16 mouse cellular contexts compared by ENCODE assay signal in genomic region chr8:93698508-93698907, GRCm38 (mm10).
"Had no signal": no experiment of that assay in that cellular context is flagged by ENCODE, and none has a peak within 500 bp of the region (broad histone marks: within the 10 kb centered on the region; RNA-seq: fewer than 3 reads in every experiment).

No protein-coding gene starts in this region.

- H3K4me3 ChIP-seq: neural tube, embryonic 13.5 days; neural tube, embryonic 15.5 days; stomach, embryonic 15.5 days had no signal

- H3K27ac ChIP-seq: neural tube, embryonic 13.5 days; neural tube, embryonic 15.5 days; stomach, embryonic 15.5 days; stomach, postnatal 0 days had no signal

- H3K4me1 ChIP-seq: neural tube, embryonic 13.5 days; neural tube, embryonic 15.5 days; stomach, embryonic 15.5 days had no signal

- H3K9me3 ChIP-seq: neural tube, embryonic 13.5 days; neural tube, embryonic 15.5 days; stomach, embryonic 15.5 days had no signal

- H3K36me3 ChIP-seq: neural tube, embryonic 13.5 days; neural tube, embryonic 15.5 days; stomach, embryonic 15.5 days had no signal

- H3K4me2 ChIP-seq: neural tube, embryonic 13.5 days; neural tube, embryonic 15.5 days; stomach, embryonic 15.5 days had no signal

- DNase-seq: retina, postnatal 1 day; right cerebral cortex, adult 18-20 months; right cerebral cortex, postnatal 14 days; right cerebral cortex, postnatal 25 days; right cerebral cortex, postnatal 4 days; spleen, adult 18-20 months; thymus, adult 18-20 months; thymus, adult 2 months; thymus, postnatal 14 days; thymus, postnatal 25 days; thymus, postnatal 36 days; thymus, postnatal 4 days had no signal

- H3K27me3 ChIP-seq: neural tube, embryonic 13.5 days; neural tube, embryonic 15.5 days; stomach, embryonic 15.5 days had no signal

- H3K9ac ChIP-seq: neural tube, embryonic 13.5 days; neural tube, embryonic 15.5 days; stomach, embryonic 15.5 days had no signal
